Mouse (Mus musculus) right cerebral cortex, postnatal 4 days (tissue): Measurements from ENCODE around the gene Pin1rt1.

Experiments used
- DNase-seq: peaks from one replicate; pipeline ENCODE4 v3.0.0-alpha.2; 2022

Gene Pin1rt1

GRCm38 (mm10) chr2:104711585-104712485 lies 4.3 kb downstream of the Pin1rt1 start, which contains the start of gene Tcp11l1:
Gene Tcp11l1 (minus strand): TSS chr2:104712169.
- DNase-seq = peak; percentile 72

GRCm38 (mm10) chr2:104710670-104711370 lies 5.4 kb downstream of the Pin1rt1 start:
- DNase-seq = no peak

DNA sequence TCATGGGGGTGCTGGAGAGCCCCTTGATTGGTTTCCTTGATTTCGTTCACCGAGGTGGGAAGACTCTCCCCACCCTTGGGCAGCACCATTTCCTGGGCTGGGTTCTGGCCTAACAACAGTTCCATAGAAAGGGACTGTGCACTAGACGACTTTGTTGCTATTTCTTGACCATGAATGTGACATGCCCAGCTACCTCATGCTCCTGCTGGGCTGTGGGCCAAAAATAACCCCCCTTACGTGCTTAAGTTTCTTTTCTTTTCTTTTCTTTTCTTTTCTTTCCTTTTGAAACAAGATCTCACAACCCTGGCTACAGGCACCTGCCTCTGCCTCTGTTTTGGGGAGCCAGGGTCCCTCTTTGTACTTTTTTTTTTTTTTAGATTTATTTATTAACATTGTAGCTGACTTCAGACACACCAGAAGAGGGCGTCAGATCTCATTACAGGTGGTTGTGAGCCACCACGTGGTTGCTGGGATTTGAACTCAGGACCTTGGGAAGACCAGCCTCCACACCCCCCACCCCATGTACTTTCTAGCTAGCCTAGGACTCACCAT lies 6.3 kb downstream of the Pin1rt1 start:
- no peak for DNase-seq

GRCm38 (mm10) chr2:104704355-104704754 lies 11.8 kb downstream of the Pin1rt1 start:
- DNase-seq = no peak

DNA sequence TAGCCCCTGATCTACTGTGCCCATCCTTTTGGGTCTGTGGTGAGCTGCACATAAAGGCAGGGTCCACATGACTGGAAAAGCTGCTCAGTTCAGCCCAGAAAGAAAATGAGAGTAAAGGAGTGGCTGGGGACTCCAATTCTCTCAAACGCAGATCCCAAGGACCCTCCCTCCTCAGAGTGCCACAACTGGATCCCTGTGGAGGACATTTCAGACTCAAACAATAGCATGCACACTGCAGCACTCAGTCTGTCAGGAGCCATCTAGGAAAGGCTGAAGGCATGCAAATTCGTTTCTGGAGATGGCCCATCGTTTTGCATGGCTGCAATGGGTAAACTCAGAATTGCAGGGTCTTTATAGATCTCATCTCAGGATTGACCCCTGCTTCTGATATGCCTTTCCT lies 13.0 kb downstream of the Pin1rt1 start:
- DNase-seq = no peak

GRCm38 (mm10) chr2:104699659-104700058 lies 16.5 kb downstream of the Pin1rt1 start:
- no peak for DNase-seq

DNA sequence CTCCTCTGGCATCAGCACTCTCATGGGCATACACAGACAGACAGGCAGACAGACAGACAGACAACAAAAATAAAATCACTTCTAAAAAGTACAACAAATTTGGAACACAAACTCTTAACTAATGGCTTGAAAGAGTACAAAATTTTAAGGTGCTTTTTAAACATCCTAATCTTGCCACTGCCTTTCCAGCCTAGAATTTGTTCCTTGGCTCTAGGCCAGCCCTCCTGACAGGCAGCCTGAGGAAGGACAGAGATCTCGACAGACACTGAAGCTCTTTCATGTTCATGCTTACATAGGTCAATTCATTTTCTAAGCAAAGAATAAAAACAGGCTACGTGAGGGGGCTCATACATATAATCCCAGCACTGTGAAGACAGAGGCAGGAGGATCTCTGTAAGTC lies 23.6 kb downstream of the Pin1rt1 start:
- no peak for DNase-seq

GRCm38 (mm10) chr2:104690720-104691119 lies 25.5 kb downstream of the Pin1rt1 start:
- no peak for DNase-seq

DNA sequence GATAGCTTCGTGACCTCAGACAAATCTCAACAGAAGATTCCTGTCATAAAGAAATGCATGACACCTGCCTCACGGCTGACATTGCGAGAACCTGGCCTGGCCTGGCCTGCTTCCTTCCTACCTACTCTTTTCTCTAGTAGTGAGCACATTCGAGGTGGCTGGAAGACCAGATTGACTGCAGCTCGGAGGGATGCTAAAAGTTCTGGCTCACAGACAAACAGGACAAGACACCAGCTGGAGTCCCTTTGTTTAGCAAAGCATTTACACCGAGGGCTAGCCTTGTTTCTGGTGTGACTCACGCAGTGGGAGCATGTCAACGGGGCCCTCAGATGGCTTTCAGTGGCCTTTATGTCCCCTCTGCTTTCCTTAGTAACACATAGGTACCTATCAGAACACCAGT lies 27.5 kb downstream of the Pin1rt1 start:
- no peak for DNase-seq

DNA sequence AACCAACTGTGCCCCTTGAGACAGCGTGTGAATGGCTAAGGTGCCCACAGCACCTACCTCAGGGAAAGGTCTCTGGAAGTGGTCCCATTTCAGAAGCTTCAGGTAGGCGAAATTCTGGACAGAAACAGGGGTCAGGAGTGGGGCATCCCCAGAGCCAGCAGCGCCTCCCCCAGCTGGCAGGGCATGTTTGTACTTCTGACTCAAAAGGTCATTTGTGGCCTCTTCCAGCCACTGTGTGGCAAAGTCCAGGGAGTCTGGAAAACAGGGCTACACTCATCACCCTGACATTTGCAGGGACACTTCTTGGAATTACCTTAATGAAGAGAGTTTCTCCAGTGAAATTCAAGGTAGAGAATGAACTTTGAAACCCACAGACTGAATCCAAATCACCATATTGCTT lies 27.9 kb downstream of the Pin1rt1 start:
- DNase-seq = no peak

DNA sequence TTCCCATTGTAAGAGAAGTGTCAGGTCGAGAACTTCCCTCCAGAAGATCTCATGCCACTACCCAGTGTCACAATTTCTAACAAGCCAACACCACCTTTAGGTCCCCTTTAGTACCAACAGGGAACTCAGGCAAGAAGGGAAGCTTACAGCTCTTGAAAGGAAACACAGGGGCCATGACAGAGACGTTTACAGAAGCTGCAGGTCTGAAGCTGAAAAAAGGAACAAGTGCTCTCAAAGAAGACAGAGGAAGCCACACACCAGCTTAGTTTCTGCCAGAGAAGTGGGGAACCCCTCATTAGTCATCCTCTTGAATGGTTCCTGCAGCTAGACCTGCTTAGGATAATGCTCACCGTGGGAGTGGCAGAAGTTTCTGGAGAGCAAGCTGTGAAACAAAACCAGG lies 28.9 kb downstream of the Pin1rt1 start:
- no peak for DNase-seq

GRCm38 (mm10) chr2:104685418-104685817 lies 30.8 kb downstream of the Pin1rt1 start:
- DNase-seq = peak; percentile 82

- no peak for DNase-seq
Measured at GRCm38 (mm10) chr2:104684771-104685170, 31.4 kb downstream of the Pin1rt1 start.

DNA sequence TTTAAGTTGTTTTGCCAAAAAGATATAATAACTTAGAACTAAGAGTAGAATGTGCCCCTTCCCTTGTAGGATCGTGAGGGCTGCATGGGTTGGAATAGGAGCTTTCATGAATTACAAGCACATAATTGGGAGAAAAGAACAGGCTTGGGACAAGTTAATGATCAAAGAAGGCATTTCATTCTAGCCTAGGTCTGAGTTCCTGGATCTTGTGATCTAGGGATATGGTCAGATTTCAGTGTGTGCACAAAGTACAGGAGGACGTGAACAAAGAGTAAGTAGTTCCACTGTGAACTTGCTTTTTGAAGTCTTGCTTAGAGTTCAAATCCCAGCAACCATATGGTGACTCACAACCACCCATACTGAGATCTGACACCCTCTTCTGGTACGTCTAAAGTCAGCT lies 38.9 kb downstream of the Pin1rt1 start:
- no peak for DNase-seq

DNA sequence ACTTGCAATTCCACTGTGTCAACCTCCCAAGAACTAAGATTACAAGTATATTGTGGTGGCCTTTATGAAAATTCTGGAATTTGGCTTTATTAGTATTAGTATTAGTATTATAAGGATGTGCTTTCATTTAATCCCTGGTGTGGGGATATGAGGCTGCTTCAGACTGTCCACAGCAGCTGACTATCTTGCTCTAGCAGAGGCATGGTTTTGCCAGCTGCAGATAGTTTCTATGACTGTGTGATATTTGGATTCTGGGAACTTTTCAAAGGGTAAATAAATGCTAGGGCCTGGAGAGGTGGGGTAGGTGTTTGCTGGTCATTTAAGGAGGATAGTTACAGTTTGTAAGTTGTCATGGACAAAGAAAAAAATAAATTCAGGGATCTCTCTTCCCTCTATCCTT lies 44.5 kb downstream of the Pin1rt1 start:
- DNase-seq = no peak

GRCm38 (mm10) chr2:104669122-104669804 lies 46.9 kb downstream of the Pin1rt1 start:
- DNase-seq = no peak
